Mouse (Mus musculus) CD4-positive naive resting alpha-beta T cell, adult 57 days (primary cell): Measurements from ENCODE around the gene Abca16. TPM values are rescaled to one million over a fixed set of nuclear protein-coding genes. Genes with fewer than 3 reads are reported as not detected.

Experiments
- total RNA-seq: library from RNA; stranded (reverse); gene quantifications from one replicate; pipeline ENCODE4 v1.2.4, GENCODE M21; 2023

The Abca16 gene
- not detected for total RNA-seq

GRCm38 (mm10) chr7:120409447-120409846, at the start of gene Abca16:
Gene Abca16 (plus strand): TSS chr7:120409647.

Other genes with a start within 250 kb of the Abca16 start
- gene Anks4b, start 235.8 kb upstream of the Abca16 start, total RNA-seq: not detected
- not detected for gene Crym, start 207.5 kb upstream of the Abca16 start, total RNA-seq
- gene Abca14, start 205.7 kb upstream of the Abca16 start, total RNA-seq: not detected
- gene Abca15, start 81.0 kb upstream of the Abca16 start, total RNA-seq: not detected
- gene Uqcrc2, start 225.5 kb downstream of the Abca16 start, total RNA-seq: 80.1 TPM